Mouse (Mus musculus) embryonic facial prominence, embryonic 13.5 days (tissue): ENCODE data around the gene Kif28. TPM values are rescaled to one million over a fixed set of nuclear protein-coding genes. Genes with fewer than 3 reads are reported as not detected.
"Not testable (repeated sequence)": the region's sequence is repeated elsewhere in the genome, so short reads cannot be mapped to it uniquely, and the experiment has no call there.

ENCODE experiments used
- ATAC-seq: fragments of 200-750 bp; cut with Nextera tagmentation; 2 replicates; pipeline ENCODE4 v1.8.0; 2017; ENCODE audit warnings: low read depth; ENCODE audit not compliant: insufficient number of reproducible peaks, insufficient read depth, low FRiP score, low TSS enrichment
- H3K27ac ChIP-seq: fragments of 300-500 bp; sonication (generic); 2 replicates; pipeline ENCODE4 v1.5.1; 2015; ENCODE audit warnings: moderate library complexity, mild to moderate bottlenecking, inconsistent platforms
- H3K27me3 ChIP-seq: fragments of 300-500 bp; sonication (generic); 2 replicates; pipeline ENCODE4 v1.6.1; 2015; ENCODE audit warnings: mild to moderate bottlenecking, inconsistent platforms
- H3K36me3 ChIP-seq: fragments of 300-500 bp; sonication (generic); 2 replicates; pipeline ENCODE4 v1.6.1; 2015; ENCODE audit warnings: mild to moderate bottlenecking, inconsistent platforms
- H3K4me1 ChIP-seq: fragments of 300-500 bp; sonication (generic); 2 replicates; pipeline ENCODE4 v1.6.1; 2015; ENCODE audit warnings: inconsistent platforms
- H3K4me2 ChIP-seq: fragments of 300-500 bp; sonication (generic); 2 replicates; pipeline ENCODE4 v1.6.1; 2015; ENCODE audit warnings: moderate library complexity, mild to moderate bottlenecking, inconsistent platforms
- H3K4me3 ChIP-seq: fragments of 300-500 bp; sonication (generic); 2 replicates; pipeline ENCODE4 v1.5.1; 2015; ENCODE audit warnings: mild to moderate bottlenecking, inconsistent platforms
- H3K9ac ChIP-seq: fragments of 300-500 bp; sonication (generic); 2 replicates; pipeline ENCODE4 v1.6.1; 2015; ENCODE audit warnings: mild to moderate bottlenecking, inconsistent platforms
- H3K9me3 ChIP-seq: fragments of 300-500 bp; sonication (generic); 2 replicates; pipeline ENCODE4 v1.6.1; 2016; ENCODE audit warnings: inconsistent platforms
- WGBS: fragments of 180-500 bp; shearing (Covaris S2); methylation state at CpG from one replicate; pipeline ENCODE4 v1.1.7; 2015; ENCODE audit warnings: mixed read lengths; 5-methylcytosine and 5-hydroxymethylcytosine counted together
- polyA plus RNA-seq: library from polyadenylated mRNA; unstranded; fragments of >200 nt; fragmentation: Nextera tagmentation; extraction: Ambion mirVana; gene quantifications from 2 replicates; pipeline ENCODE4 v1.2.1, GENCODE M21; 2015

Gene Kif28
- polyA plus RNA-seq, 1 experiment from 2014 or later, result not detected

- Histone ChIP-seq H3K36me3 (peaks cover 17% of the 10 kb centered on the region; the same call in 1 of the 2 replicates), H3K4me2 (peak within 1 kb of the TSS; percentile 72), H3K4me3 (peak within 1 kb of the TSS; percentile 80), H3K27ac (peak within 1 kb of the TSS; percentile 78), H3K27me3 (no peaks in the 10 kb centered on the region), H3K4me1 (peaks cover 12% of the 10 kb centered on the region), H3K9ac (peak within 1 kb of the TSS; percentile 90), H3K9me3 (no peaks in the 10 kb centered on the region)
- peak; percentile 90 for ATAC-seq
- under 1% methylated on average over 83 of the region's 84 CpGs for WGBS
These were observed 76.9 kb downstream of the Kif28 start, which contains the start of gene Sccpdh for GRCm38 (mm10) chr1:179668013-179668805. Gene Sccpdh (plus strand): TSS chr1:179668210.

GRCm38 (mm10) chr1:179667450-179667849 lies 77.6 kb downstream of the Kif28 start:
- H3K36me3 ChIP-seq, result 0 out of 2 replicates have a peak, but pooled peaks cover 13% of the 10 kb centered on the region
- peaks cover 12% of the 10 kb centered on the region for H3K4me1 ChIP-seq
- no peak for ATAC-seq
- no peaks in the 10 kb centered on the region for H3K27me3 ChIP-seq
- no peaks in the 10 kb centered on the region for H3K9me3 ChIP-seq
- WGBS, result 2% methylated on average over 7 of the region's 7 CpGs
- peak overlapping the region; percentile 78 for H3K27ac ChIP-seq
- H3K4me3 ChIP-seq, result peak overlapping the region; percentile 80
- peak overlapping the region; percentile 72 for H3K4me2 ChIP-seq
- H3K9ac ChIP-seq, result peak overlapping the region; percentile 90

- Histone ChIP-seq H3K4me1 (peaks cover 12% of the 10 kb centered on the region), H3K36me3 (0 out of 2 replicates have a peak, but pooled peaks cover 9% of the 10 kb centered on the region), H3K27me3 (no peaks in the 10 kb centered on the region), H3K9me3 (no peaks in the 10 kb centered on the region), H3K4me3 (no peak overlapping the region), H3K4me2 (peak overlapping the region; percentile 72), H3K27ac (no peak overlapping the region), H3K9ac (peak overlapping the region; percentile 49)
- ATAC-seq, result no peak
- 61% methylated on average over 2 of the region's 2 CpGs for WGBS
These were observed 78.1 kb downstream of the Kif28 start for GRCm38 (mm10) chr1:179666971-179667370.

DNA sequence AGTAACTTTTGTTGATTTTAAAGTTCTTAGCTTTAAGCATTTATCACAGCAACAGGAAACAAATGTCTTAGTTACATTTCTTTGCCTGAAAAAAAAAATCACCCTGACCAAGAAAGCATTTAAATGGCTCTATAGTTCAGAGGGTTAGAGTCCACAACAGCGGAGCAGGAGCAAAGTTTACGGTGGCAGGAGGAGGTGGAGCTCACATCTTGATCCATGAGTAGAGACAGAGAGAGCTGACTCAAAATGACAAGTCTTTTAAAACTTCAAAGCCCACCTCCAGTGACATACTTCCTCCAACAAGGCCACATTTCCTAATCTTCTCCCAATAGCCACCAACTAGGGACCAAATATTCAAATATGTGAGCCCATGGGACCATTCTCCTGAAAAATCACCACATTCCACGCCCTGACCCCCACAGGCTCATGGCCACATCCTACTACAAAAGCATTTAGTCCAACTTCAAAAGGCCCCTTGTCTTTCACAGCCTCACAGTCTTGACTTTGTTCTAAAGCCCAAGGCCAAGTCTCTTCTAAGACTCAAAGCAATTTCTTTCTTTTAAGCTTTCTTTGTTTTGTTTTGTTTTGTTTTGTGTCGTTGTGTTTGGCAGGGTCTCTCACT lies 80.7 kb downstream of the Kif28 start:
- Histone ChIP-seq H3K27ac (no peak overlapping the region), H3K36me3 (no peaks in the 10 kb centered on the region), H3K9ac (no peak overlapping the region), H3K4me2 (no peak overlapping the region), H3K9me3 (no peaks in the 10 kb centered on the region), H3K27me3 (no peaks in the 10 kb centered on the region), H3K4me1 (peaks cover 6% of the 10 kb centered on the region), H3K4me3 (no peak overlapping the region)
- no peak for ATAC-seq
- 70% methylated on average over 4 of the region's 4 CpGs for WGBS

DNA sequence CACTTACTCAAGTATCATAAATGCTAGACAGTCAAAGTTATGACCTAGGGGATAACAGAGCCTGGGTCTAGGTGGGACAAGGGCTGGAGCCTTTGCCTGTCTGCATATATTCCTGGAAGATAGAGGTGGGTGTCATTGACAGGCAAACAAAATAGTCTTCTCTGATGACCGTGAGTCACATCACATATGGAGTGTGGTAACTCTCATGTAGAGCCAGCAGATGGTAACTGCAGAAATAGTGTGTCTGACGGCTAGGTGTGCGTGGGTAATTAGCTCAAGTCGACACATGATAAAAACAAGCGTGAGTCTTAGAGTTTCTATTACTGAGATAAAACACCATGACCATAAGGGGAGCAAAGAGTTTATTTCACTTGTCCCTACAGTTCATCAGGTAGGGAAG lies 82.0 kb downstream of the Kif28 start:
- ATAC-seq, result no peak
- no peaks in the 10 kb centered on the region for H3K36me3 ChIP-seq
- H3K27ac ChIP-seq, result no peak overlapping the region
- no peaks in the 10 kb centered on the region for H3K9me3 ChIP-seq
- no peak overlapping the region for H3K4me3 ChIP-seq
- no peaks in the 10 kb centered on the region for H3K4me1 ChIP-seq
- H3K4me2 ChIP-seq, result no peak overlapping the region
- WGBS, result 85% methylated on average over 5 of the region's 5 CpGs
- no peaks in the 10 kb centered on the region for H3K27me3 ChIP-seq
- no peak overlapping the region for H3K9ac ChIP-seq

- 83% methylated on average over 5 of the region's 5 CpGs for WGBS
- no peak for ATAC-seq
These were observed 93.8 kb downstream of the Kif28 start for GRCm38 (mm10) chr1:179651224-179651623.

GRCm38 (mm10) chr1:179650284-179650683 lies 94.8 kb downstream of the Kif28 start:
- Histone ChIP-seq H3K4me3 (no peak overlapping the region), H3K27me3 (no peaks in the 10 kb centered on the region), H3K36me3 (no peaks in the 10 kb centered on the region), H3K4me2 (no peak overlapping the region), H3K9ac (no peak overlapping the region), H3K9me3 (no peaks in the 10 kb centered on the region), H3K27ac (no peak overlapping the region), H3K4me1 (peaks cover 5% of the 10 kb centered on the region; the same call in 1 of the 2 replicates)
- 65% methylated on average over 4 of the region's 4 CpGs for WGBS
- ATAC-seq, result no peak

More at GRCm38 (mm10) chr1:179651224-179651623, 93.8 kb downstream of the Kif28 start:
- Histone ChIP-seq H3K27me3 (no peaks in the 10 kb centered on the region), H3K4me1 (no peaks in the 10 kb centered on the region), H3K4me2 (no peak overlapping the region), H3K9me3 (no peaks in the 10 kb centered on the region), H3K9ac (no peak overlapping the region), H3K36me3 (no peaks in the 10 kb centered on the region), H3K27ac (no peak overlapping the region), H3K4me3 (no peak overlapping the region)

- H3K4me1 ChIP-seq, result peaks cover 5% of the 10 kb centered on the region; the same call in 1 of the 2 replicates
- WGBS, result 70% methylated on average over 3 of the region's 3 CpGs
These were observed 95.7 kb downstream of the Kif28 start for GRCm38 (mm10) chr1:179649324-179649723.

DNA sequence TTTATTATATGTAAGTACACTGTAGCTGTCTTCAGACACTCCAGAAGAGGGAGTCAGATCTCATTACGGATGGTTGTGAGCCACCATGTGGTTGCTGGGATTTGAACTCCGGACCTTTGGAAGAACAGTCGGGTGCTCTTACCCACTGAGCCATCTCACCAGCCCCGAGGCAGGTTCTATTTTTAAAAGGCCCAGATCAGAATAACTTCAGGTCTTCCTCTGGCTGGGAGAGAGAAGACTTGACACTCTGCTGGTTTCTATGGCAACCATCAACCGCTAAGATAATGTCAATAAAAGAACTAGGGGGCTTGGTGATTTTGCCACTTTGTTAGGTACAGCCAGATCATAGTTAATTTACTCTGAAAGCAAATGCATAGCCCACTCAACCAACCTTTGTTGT lies 96.4 kb downstream of the Kif28 start:
- peaks cover 11% of the 10 kb centered on the region; the same call in 1 of the 2 replicates for H3K4me1 ChIP-seq
- H3K27ac ChIP-seq, ATAC-seq, H3K27me3 ChIP-seq, H3K4me2 ChIP-seq, H3K36me3 ChIP-seq, H3K4me3 ChIP-seq, H3K9me3 ChIP-seq, H3K9ac ChIP-seq: not testable (repeated sequence)
- 86% methylated on average over 4 of the region's 5 CpGs for WGBS

More at GRCm38 (mm10) chr1:179649324-179649723, 95.7 kb downstream of the Kif28 start:
- ATAC-seq, result no peak
- H3K4me3 ChIP-seq, result no peak overlapping the region
- H3K4me2 ChIP-seq, result no peak overlapping the region
- H3K9ac ChIP-seq, result no peak overlapping the region
- no peak overlapping the region for H3K27ac ChIP-seq
- no peaks in the 10 kb centered on the region for H3K9me3 ChIP-seq
- no peaks in the 10 kb centered on the region for H3K36me3 ChIP-seq
- no peaks in the 10 kb centered on the region for H3K27me3 ChIP-seq

- no peak overlapping the region for H3K27ac ChIP-seq
- no peaks in the 10 kb centered on the region for H3K9me3 ChIP-seq
- H3K4me1 ChIP-seq, result peaks cover 11% of the 10 kb centered on the region; the same call in 1 of the 2 replicates
- WGBS, result 17% methylated on average over 4 of the region's 4 CpGs
- no peak for ATAC-seq
- H3K36me3 ChIP-seq, result no peaks in the 10 kb centered on the region
- peak overlapping the region; percentile 31 for H3K4me3 ChIP-seq
- H3K4me2 ChIP-seq, result peak overlapping the region; percentile 59
- H3K9ac ChIP-seq, result peak overlapping the region; percentile 57; the same call in 1 of the 2 replicates
- H3K27me3 ChIP-seq, result no peaks in the 10 kb centered on the region
These were observed 99.1 kb downstream of the Kif28 start for GRCm38 (mm10) chr1:179645980-179646268.
